Mouse (Mus musculus): Measurements from ENCODE around the gene Dgkd. TPM values are rescaled to one million over a fixed set of nuclear protein-coding genes. Genes with fewer than 3 reads are reported as not detected.

The Dgkd gene
- polyA plus RNA-seq, 1 experiment from 2014 or later: 35.3 TPM

- WGBS: 81% methylated on average over 3 of the region's 3 CpGs
- Histone ChIP-seq H3K9ac (replicated peaks; ENCODE audit: low read length) (no peak overlapping the region), H3K9me3 (ENCODE audit: low read length) (no peaks in the 10 kb centered on the region), H3K27ac (ENCODE audit: low read length) (no peak overlapping the region), H3K4me1 (ENCODE audit: insufficient read depth, low read length) (peaks cover 23% of the 10 kb centered on the region), H3K27me3 (ENCODE audit: insufficient read depth, low read length) (no peaks in the 10 kb centered on the region), H3K36me3 (ENCODE audit: insufficient read depth, low read length) (no peaks in the 10 kb centered on the region), H3K4me3 (ENCODE audit: low read length) (no peak overlapping the region), H3K4me2 (replicated peaks; ENCODE audit: low read depth, low read length) (no peak overlapping the region)
- ATAC-seq (ENCODE audit: low FRiP score, low TSS enrichment): no peak
Observed at GRCm38 (mm10) chr1:87856823-87857222, 3.7 kb downstream of the Dgkd start.

GRCm38 (mm10) chr1:87858031-87858430 is 4.9 kb downstream of the Dgkd start:
- H3K27me3 ChIP-seq (ENCODE audit: insufficient read depth, low read length): no peaks in the 10 kb centered on the region
- no peak overlapping the region for H3K9ac ChIP-seq (replicated peaks; ENCODE audit: low read length)
- no peak overlapping the region for H3K27ac ChIP-seq (ENCODE audit: low read length)
- H3K4me2 ChIP-seq (replicated peaks; ENCODE audit: low read depth, low read length): no peak overlapping the region
- no peaks in the 10 kb centered on the region for H3K36me3 ChIP-seq (ENCODE audit: insufficient read depth, low read length)
- H3K9me3 ChIP-seq (ENCODE audit: low read length): no peaks in the 10 kb centered on the region
- WGBS: 100% methylated on average over 1 of the region's 1 CpGs
- H3K4me1 ChIP-seq (ENCODE audit: insufficient read depth, low read length): peaks cover 17% of the 10 kb centered on the region
- no peak overlapping the region for H3K4me3 ChIP-seq (ENCODE audit: low read length)
- ATAC-seq (ENCODE audit: low FRiP score, low TSS enrichment): no peak

GRCm38 (mm10) chr1:87858529-87858928 is 5.4 kb downstream of the Dgkd start:
- 84% methylated on average over 2 of the region's 2 CpGs for WGBS
- no peak for ATAC-seq (ENCODE audit: low FRiP score, low TSS enrichment)
- peaks cover 17% of the 10 kb centered on the region for H3K4me1 ChIP-seq (ENCODE audit: insufficient read depth, low read length)
- H3K27ac ChIP-seq (ENCODE audit: low read length): 0 out of 2 replicates have a peak overlapping the region, but pooled peaks have one; percentile 39
- H3K9me3 ChIP-seq (ENCODE audit: low read length): no peaks in the 10 kb centered on the region
- no peaks in the 10 kb centered on the region for H3K36me3 ChIP-seq (ENCODE audit: insufficient read depth, low read length)
- H3K4me3 ChIP-seq (ENCODE audit: low read length): no peak overlapping the region
- H3K27me3 ChIP-seq (ENCODE audit: insufficient read depth, low read length): no peaks in the 10 kb centered on the region
- no peak overlapping the region for H3K4me2 ChIP-seq (replicated peaks; ENCODE audit: low read depth, low read length)
- no peak overlapping the region for H3K9ac ChIP-seq (replicated peaks; ENCODE audit: low read length)

- Histone ChIP-seq H3K4me2 (replicated peaks; ENCODE audit: low read depth, low read length) (no peak overlapping the region), H3K27ac (ENCODE audit: low read length) (no peak overlapping the region), H3K36me3 (ENCODE audit: insufficient read depth, low read length) (no peaks in the 10 kb centered on the region), H3K9me3 (ENCODE audit: low read length) (no peaks in the 10 kb centered on the region), H3K4me3 (ENCODE audit: low read length) (no peak overlapping the region), H3K27me3 (ENCODE audit: insufficient read depth, low read length) (no peaks in the 10 kb centered on the region), H3K4me1 (ENCODE audit: insufficient read depth, low read length) (0 out of 2 replicates have a peak, but pooled peaks cover 2% of the 10 kb centered on the region), H3K9ac (replicated peaks; ENCODE audit: low read length) (no peak overlapping the region)
- ATAC-seq (ENCODE audit: low FRiP score, low TSS enrichment): no peak
- 80% methylated on average over 3 of the region's 3 CpGs for WGBS
Observed at GRCm38 (mm10) chr1:87863602-87864001, 10.5 kb downstream of the Dgkd start.

- 0 out of 2 replicates have a peak, but pooled peaks cover 2% of the 10 kb centered on the region for H3K4me1 ChIP-seq (ENCODE audit: insufficient read depth, low read length)
- no peak overlapping the region for H3K9ac ChIP-seq (replicated peaks; ENCODE audit: low read length)
- H3K9me3 ChIP-seq (ENCODE audit: low read length): no peaks in the 10 kb centered on the region
- no peaks in the 10 kb centered on the region for H3K27me3 ChIP-seq (ENCODE audit: insufficient read depth, low read length)
- ATAC-seq (ENCODE audit: low FRiP score, low TSS enrichment): no peak
- H3K4me3 ChIP-seq (ENCODE audit: low read length): no peak overlapping the region
- H3K36me3 ChIP-seq (ENCODE audit: insufficient read depth, low read length): no peaks in the 10 kb centered on the region
- H3K4me2 ChIP-seq (replicated peaks; ENCODE audit: low read depth, low read length): no peak overlapping the region
- H3K27ac ChIP-seq (ENCODE audit: low read length): no peak overlapping the region
Observed at GRCm38 (mm10) chr1:87864889-87865288, 11.8 kb downstream of the Dgkd start.

- H3K36me3 ChIP-seq (ENCODE audit: insufficient read depth, low read length): no peaks in the 10 kb centered on the region
- H3K4me2 ChIP-seq (replicated peaks; ENCODE audit: low read depth, low read length): no peak overlapping the region
- no peak overlapping the region for H3K27ac ChIP-seq (ENCODE audit: low read length)
- 93% methylated on average over 1 of the region's 1 CpGs for WGBS
- no peaks in the 10 kb centered on the region for H3K27me3 ChIP-seq (ENCODE audit: insufficient read depth, low read length)
- H3K9me3 ChIP-seq (ENCODE audit: low read length): no peaks in the 10 kb centered on the region
- H3K4me1 ChIP-seq (ENCODE audit: insufficient read depth, low read length): peaks cover 12% of the 10 kb centered on the region
- no peak overlapping the region for H3K4me3 ChIP-seq (ENCODE audit: low read length)
- ATAC-seq (ENCODE audit: low FRiP score, low TSS enrichment): no peak
- H3K9ac ChIP-seq (replicated peaks; ENCODE audit: low read length): no peak overlapping the region
Observed at GRCm38 (mm10) chr1:87866672-87867071, 13.6 kb downstream of the Dgkd start.

- H3K4me1 ChIP-seq (ENCODE audit: insufficient read depth, low read length): peaks cover 16% of the 10 kb centered on the region
- no peak overlapping the region for H3K4me2 ChIP-seq (replicated peaks; ENCODE audit: low read depth, low read length)
- no peak overlapping the region for H3K4me3 ChIP-seq (ENCODE audit: low read length)
- ATAC-seq (ENCODE audit: low FRiP score, low TSS enrichment): no peak
- H3K9me3 ChIP-seq (ENCODE audit: low read length): no peaks in the 10 kb centered on the region
- H3K27ac ChIP-seq (ENCODE audit: low read length): peak overlapping the region; percentile 46; the same call in 1 of the 2 replicates
- H3K9ac ChIP-seq (replicated peaks; ENCODE audit: low read length): no peak overlapping the region
- no peaks in the 10 kb centered on the region for H3K27me3 ChIP-seq (ENCODE audit: insufficient read depth, low read length)
- H3K36me3 ChIP-seq (ENCODE audit: insufficient read depth, low read length): no peaks in the 10 kb centered on the region
Observed at GRCm38 (mm10) chr1:87871546-87871945, 18.5 kb downstream of the Dgkd start.

GRCm38 (mm10) chr1:87873081-87873480 is 20.0 kb downstream of the Dgkd start:
- no peak overlapping the region for H3K9ac ChIP-seq (replicated peaks; ENCODE audit: low read length)
- no peak overlapping the region for H3K27ac ChIP-seq (ENCODE audit: low read length)
- ATAC-seq (ENCODE audit: low FRiP score, low TSS enrichment): no peak
- no peak overlapping the region for H3K4me2 ChIP-seq (replicated peaks; ENCODE audit: low read depth, low read length)
- no peaks in the 10 kb centered on the region for H3K36me3 ChIP-seq (ENCODE audit: insufficient read depth, low read length)
- no peaks in the 10 kb centered on the region for H3K9me3 ChIP-seq (ENCODE audit: low read length)
- no peaks in the 10 kb centered on the region for H3K27me3 ChIP-seq (ENCODE audit: insufficient read depth, low read length)
- H3K4me1 ChIP-seq (ENCODE audit: insufficient read depth, low read length): peaks cover 22% of the 10 kb centered on the region
- H3K4me3 ChIP-seq (ENCODE audit: low read length): no peak overlapping the region

- no peak for ATAC-seq (ENCODE audit: low FRiP score, low TSS enrichment)
- 95% methylated on average over 1 of the region's 1 CpGs for WGBS
- no peaks in the 10 kb centered on the region for H3K36me3 ChIP-seq (ENCODE audit: insufficient read depth, low read length)
- no peaks in the 10 kb centered on the region for H3K9me3 ChIP-seq (ENCODE audit: low read length)
- H3K9ac ChIP-seq (replicated peaks; ENCODE audit: low read length): no peak overlapping the region
- H3K27ac ChIP-seq (ENCODE audit: low read length): no peak overlapping the region
- peaks cover 31% of the 10 kb centered on the region for H3K4me1 ChIP-seq (ENCODE audit: insufficient read depth, low read length)
- no peak overlapping the region for H3K4me2 ChIP-seq (replicated peaks; ENCODE audit: low read depth, low read length)
- no peaks in the 10 kb centered on the region for H3K27me3 ChIP-seq (ENCODE audit: insufficient read depth, low read length)
- no peak overlapping the region for H3K4me3 ChIP-seq (ENCODE audit: low read length)
Observed at GRCm38 (mm10) chr1:87876065-87876464, 23.0 kb downstream of the Dgkd start.

- peaks cover 24% of the 10 kb centered on the region for H3K4me1 ChIP-seq (ENCODE audit: insufficient read depth, low read length)
- no peak overlapping the region for H3K4me2 ChIP-seq (replicated peaks; ENCODE audit: low read depth, low read length)
- ATAC-seq (ENCODE audit: low FRiP score, low TSS enrichment): no peak
- H3K9ac ChIP-seq (replicated peaks; ENCODE audit: low read length): no peak overlapping the region
- no peaks in the 10 kb centered on the region for H3K27me3 ChIP-seq (ENCODE audit: insufficient read depth, low read length)
- WGBS: 74% methylated on average over 9 of the region's 9 CpGs
- H3K9me3 ChIP-seq (ENCODE audit: low read length): no peaks in the 10 kb centered on the region
- peak overlapping the region; percentile 29; the same call in 1 of the 2 replicates for H3K27ac ChIP-seq (ENCODE audit: low read length)
- no peaks in the 10 kb centered on the region for H3K36me3 ChIP-seq (ENCODE audit: insufficient read depth, low read length)
- H3K4me3 ChIP-seq (ENCODE audit: low read length): no peak overlapping the region
Observed at GRCm38 (mm10) chr1:87877552-87878283, 24.6 kb downstream of the Dgkd start.

Data from kidney, embryonic 16.5 days (tissue).